Mouse (Mus musculus) cerebellum, adult 2 months (tissue): ENCODE results near the gene Gm49395.

Experiments used
- CTCF ChIP-seq: fragments of 200-500 bp; IDR thresholded peaks from 2 replicates; pipeline ENCODE4 v1.5.1; 2011; ENCODE audit warnings: low read depth, mild to moderate bottlenecking, control low read depth, low read length, moderate library complexity, borderline replicate concordance; ENCODE audit not compliant: insufficient read depth
- POLR2A ChIP-seq: fragments of 200-500 bp; IDR thresholded peaks from 2 replicates; pipeline ENCODE4 v1.6.1; 2011; ENCODE audit warnings: low read length, control low read depth, borderline replicate concordance; ENCODE audit not compliant: insufficient read depth

GRCm38 (mm10) chr13:115035387-115035786 lies 66.3 kb downstream of the Gm49395 start:
- TF ChIP-seq POLR2A: no peak
- TF ChIP-seq CTCF: no peak
